Comparison of ENCODE assay signal across 10 mouse cellular contexts in genomic region chr4:129081512-129081911, GRCm38 (mm10). TPM values are rescaled to one million over a fixed set of nuclear protein-coding genes. Genes with fewer than 3 reads are reported as not detected.
DNase-seq lines count a peak whose midpoint lies in the region; ATAC-seq lines count a peak whose summit lies in the region.
"Had no signal": no experiment of that assay in that cellular context is flagged by ENCODE, and none has a peak within 500 bp of the region (broad histone marks: within the 10 kb centered on the region; RNA-seq: fewer than 3 reads in every experiment).

No protein-coding gene starts in this region.

- WGBS in midbrain, embryonic 15.5 days = 72% methylated on average over 6 of the region's 6 CpGs
- 81% methylated on average over 6 of the region's 6 CpGs for WGBS in midbrain, embryonic 14.5 days

- no peaks in the 10 kb centered on the region for H3K9me3 ChIP-seq in midbrain, embryonic 15.5 days
- H3K9me3 ChIP-seq in midbrain, embryonic 14.5 days (ENCODE audit: control insufficient read depth, low read length) = no peaks in the 10 kb centered on the region

- H3K4me3 ChIP-seq in midbrain, embryonic 15.5 days = no peak overlapping the region
- H3K4me3 ChIP-seq in midbrain, embryonic 14.5 days (replicated peaks; ENCODE audit: low read depth, low read length) = no peak overlapping the region

- H3K27ac ChIP-seq in midbrain, embryonic 15.5 days = peak overlapping the region; percentile 12; the same call in 1 of the 2 replicates
- H3K27ac ChIP-seq in midbrain, embryonic 14.5 days (replicated peaks; ENCODE audit: low read depth, low read length) = no peak overlapping the region

- H3K4me1 ChIP-seq in midbrain, embryonic 15.5 days = no peaks in the 10 kb centered on the region
- no peaks in the 10 kb centered on the region for H3K4me1 ChIP-seq in midbrain, embryonic 14.5 days (ENCODE audit: control insufficient read depth, insufficient read depth, low read length)

- no peak overlapping the region for H3K4me2 ChIP-seq in midbrain, embryonic 15.5 days
- H3K4me2 ChIP-seq in midbrain, embryonic 14.5 days (ENCODE audit: low read length) = no peak overlapping the region

- H3K27me3 ChIP-seq in midbrain, embryonic 15.5 days (replicated peaks) = no peaks in the 10 kb centered on the region
- no peaks in the 10 kb centered on the region for H3K27me3 ChIP-seq in midbrain, embryonic 14.5 days (ENCODE audit: control insufficient read depth, insufficient read depth, low read length)

- DNase-seq in gastrocnemius, postnatal 10 days = peak; percentile 14
- DNase-seq in gastrocnemius, postnatal 25 days = no peak
- no peak for DNase-seq in midbrain, embryonic 14.5 days
- peak; percentile 23 to 39 for DNase-seq in frontal cortex, postnatal 14 days (ENCODE audit: low spot score in 2 of 2)
- DNase-seq in right cerebral cortex, postnatal 25 days = peak; percentile 16
- DNase-seq in natural killer cell, adult 2 months (ENCODE audit: low spot score in 2 of 2) = no peak
- no peak for DNase-seq in c-Kit-positive CD71-positive TER-119-positive erythroid progenitor cells, embryonic 14.5 days (ENCODE audit: low spot score)
- DNase-seq: kidney, adult 18-20 months had no signal

- ATAC-seq in midbrain, embryonic 15.5 days (replicated peaks) = no peak
- ATAC-seq in midbrain, embryonic 14.5 days (ENCODE audit: low FRiP score, low TSS enrichment) = no peak

- no peak overlapping the region for H3K9ac ChIP-seq in midbrain, embryonic 15.5 days
- no peak overlapping the region for H3K9ac ChIP-seq in midbrain, embryonic 14.5 days (replicated peaks; ENCODE audit: low read length)

- peaks cover 47% of the 10 kb centered on the region for H3K36me3 ChIP-seq in midbrain, embryonic 15.5 days (replicated peaks)
- H3K36me3 ChIP-seq in midbrain, embryonic 14.5 days (ENCODE audit: control insufficient read depth, insufficient read depth, low read length) = peaks cover 73% of the 10 kb centered on the region

RNA-seq across cellular contexts. Expression of gene Rnf19b, which starts 23.4 kb away (rescaled TPM):
- total RNA-seq in gastrocnemius, postnatal 10 days (2021) = 10 to 100 TPM; 17.0 to 17.4 TPM
- total RNA-seq in gastrocnemius, postnatal 25 days (2021) = 10 to 100 TPM; 17.8 to 20.2 TPM
- 34.6 and 35.4 TPM in 2 replicates for polyA plus RNA-seq in midbrain, embryonic 15.5 days (2015; fragmentation: Nextera tagmentation; extraction: Ambion mirVana)
- 33.8 and 35.3 TPM in 2 replicates for polyA plus RNA-seq in midbrain, embryonic 14.5 days (2014; fragmentation: Nextera tagmentation; extraction: Ambion mirVana)

RNA-seq across cellular contexts. Expression of gene Tmem54, which starts 23.8 kb away (rescaled TPM):
- not detected for total RNA-seq in gastrocnemius, postnatal 10 days (2021)
- total RNA-seq in gastrocnemius, postnatal 25 days (2021) = not detected
- not detected in 2 replicates for polyA plus RNA-seq in midbrain, embryonic 15.5 days (2015; fragmentation: Nextera tagmentation; extraction: Ambion mirVana)
- polyA plus RNA-seq in midbrain, embryonic 14.5 days (2014; fragmentation: Nextera tagmentation; extraction: Ambion mirVana) = not detected in 2 replicates
- total RNA-seq: liver, adult 2 months had no signal

RNA-seq across cellular contexts. Expression of gene Hpca, which starts 40.3 kb away (rescaled TPM):
- total RNA-seq in gastrocnemius, postnatal 10 days (2021) = 1 to 10 TPM in 1 of 2 experiments, under 1 TPM in 1; 0.68 to 1.1 TPM
- not detected for total RNA-seq in gastrocnemius, postnatal 25 days (2021)
- polyA plus RNA-seq in midbrain, embryonic 15.5 days (2015; fragmentation: Nextera tagmentation; extraction: Ambion mirVana) = 76.7 and 78.1 TPM in 2 replicates
- 26.4 and 31.7 TPM in 2 replicates for polyA plus RNA-seq in midbrain, embryonic 14.5 days (2014; fragmentation: Nextera tagmentation; extraction: Ambion mirVana)

RNA-seq across cellular contexts. Expression of gene Fndc5, which starts 55.3 kb away (rescaled TPM):
- total RNA-seq in gastrocnemius, postnatal 10 days (2021) = 10 to 100 TPM; 33.6 to 37.4 TPM
- 10 to 100 TPM; 71.5 to 93.0 TPM for total RNA-seq in gastrocnemius, postnatal 25 days (2021)
- 7.0 and 7.8 TPM in 2 replicates for polyA plus RNA-seq in midbrain, embryonic 15.5 days (2015; fragmentation: Nextera tagmentation; extraction: Ambion mirVana)
- 5.6 and 8.0 TPM in 2 replicates for polyA plus RNA-seq in midbrain, embryonic 14.5 days (2014; fragmentation: Nextera tagmentation; extraction: Ambion mirVana)

Comparison
In these comparisons a context has a peak if more than half of its experiments do, and no peak if none do; other contexts are left out.
1. DNase-seq: peak in gastrocnemius, postnatal 10 days (single experiment), frontal cortex, postnatal 14 days (2 of 2) and right cerebral cortex, postnatal 25 days (single experiment); none in gastrocnemius, postnatal 25 days (single experiment), midbrain, embryonic 14.5 days (single experiment), natural killer cell, adult 2 months (0 of 2) and c-Kit-positive CD71-positive TER-119-positive erythroid progenitor cells, embryonic 14.5 days (single experiment).